Mouse (Mus musculus) intestine, embryonic 15.5 days (tissue): Measurements from ENCODE around the gene Asb16. TPM values are rescaled to one million over a fixed set of nuclear protein-coding genes. Genes with fewer than 3 reads are reported as not detected.
A peak's percentile ranks its signal among the peaks of the same experiment; 100 is the strongest.

Experiments
- ATAC-seq: fragments of 200-750 bp; cut with Nextera tagmentation; 2 replicates; pipeline ENCODE4 v1.8.0; 2017; ENCODE audit warnings: moderate TSS enrichment, moderate library complexity
- H3K27ac ChIP-seq: fragments of 300-500 bp; sonication (generic); 2 replicates; pipeline ENCODE4 v1.5.1; 2015; ENCODE audit warnings: mild to moderate bottlenecking, inconsistent platforms
- H3K27me3 ChIP-seq: fragments of 300-500 bp; sonication (generic); replicated peaks from 2 replicates; pipeline ENCODE4 v1.6.1; 2015; ENCODE audit warnings: inconsistent platforms
- H3K36me3 ChIP-seq: fragments of 300-500 bp; sonication (generic); 2 replicates; pipeline ENCODE4 v1.6.1; 2015; ENCODE audit warnings: inconsistent platforms
- H3K4me1 ChIP-seq: fragments of 300-500 bp; sonication (generic); replicated peaks from 2 replicates; pipeline ENCODE4 v1.6.1; 2015; ENCODE audit warnings: inconsistent platforms
- H3K4me2 ChIP-seq: fragments of 300-500 bp; sonication (generic); replicated peaks from 2 replicates; pipeline ENCODE4 v1.6.1; 2015; ENCODE audit warnings: mild to moderate bottlenecking, inconsistent platforms
- H3K4me3 ChIP-seq: fragments of 300-500 bp; sonication (generic); replicated peaks from 2 replicates; pipeline ENCODE4 v1.5.1; 2015; ENCODE audit warnings: inconsistent platforms
- H3K9ac ChIP-seq: fragments of 300-500 bp; sonication (generic); 2 replicates; pipeline ENCODE4 v1.6.1; 2015; ENCODE audit warnings: inconsistent platforms
- H3K9me3 ChIP-seq: fragments of 300-500 bp; sonication (generic); 2 replicates; pipeline ENCODE4 v1.6.1; 2016; ENCODE audit warnings: inconsistent platforms
- WGBS: fragments of 180-500 bp; shearing (Covaris S2); methylation state at CpG from one replicate; pipeline ENCODE4 v1.1.7; 2015; 5-methylcytosine and 5-hydroxymethylcytosine counted together
- polyA plus RNA-seq: library from polyadenylated mRNA; unstranded; fragments of >200 nt; fragmentation: Nextera tagmentation; extraction: Ambion mirVana; gene quantifications from 2 replicates; pipeline ENCODE4 v1.2.1, GENCODE M21; 2015

Gene Asb16
- polyA plus RNA-seq, 1 experiment from 2014 or later, result not detected

DNA sequence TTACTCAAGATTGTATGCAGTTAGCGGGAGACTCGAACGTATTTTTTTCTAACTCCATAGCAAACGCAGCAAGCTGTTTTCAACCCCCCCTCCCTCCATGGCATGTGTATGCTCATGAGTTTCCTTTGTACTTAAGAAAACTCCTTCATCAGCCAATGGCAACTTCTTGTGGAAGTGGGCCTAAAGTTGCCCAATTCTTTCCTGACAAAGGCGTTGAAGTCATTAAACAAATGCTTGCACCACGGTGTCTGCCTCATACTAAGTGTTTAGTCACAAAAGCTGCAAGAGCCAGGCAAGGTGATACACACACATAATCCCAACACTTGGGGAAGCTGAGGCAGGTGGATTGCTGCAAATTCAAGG lies 22.3 kb upstream of the Asb16 start:
- Histone ChIP-seq H3K4me3 (no peak overlapping the region), H3K27me3 (no peaks in the 10 kb centered on the region), H3K27ac (peak overlapping the region; percentile 49), H3K9ac (no peak overlapping the region), H3K9me3 (no peaks in the 10 kb centered on the region), H3K36me3 (no peaks in the 10 kb centered on the region), H3K4me2 (no peak overlapping the region), H3K4me1 (peaks cover 21% of the 10 kb centered on the region)
- 66% methylated on average over 6 of the region's 6 CpGs for WGBS
- no peak for ATAC-seq

DNA sequence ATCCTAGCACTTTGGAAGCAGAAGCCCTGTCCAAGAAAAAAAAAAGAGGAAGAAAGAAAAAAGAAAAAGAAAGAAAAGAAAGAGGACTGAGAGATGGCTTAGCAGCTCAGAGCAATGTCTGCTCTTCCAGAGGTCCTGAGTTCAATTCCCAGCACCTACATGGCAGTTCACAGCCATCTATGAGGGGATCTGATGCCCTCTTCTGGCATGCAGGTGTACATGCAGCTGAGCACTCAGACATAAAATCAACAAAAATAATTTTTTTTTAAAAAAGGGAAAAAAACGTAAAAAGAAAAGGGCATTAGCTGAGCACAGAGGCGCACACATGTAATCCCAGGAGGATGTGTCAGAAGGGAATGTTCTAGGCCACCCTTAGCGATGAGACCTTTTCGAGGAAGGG lies 21.7 kb upstream of the Asb16 start:
- H3K4me2 ChIP-seq, result no peak overlapping the region
- no peaks in the 10 kb centered on the region for H3K27me3 ChIP-seq
- 84% methylated on average over 4 of the region's 4 CpGs for WGBS
- H3K4me1 ChIP-seq, result peaks cover 21% of the 10 kb centered on the region
- no peak overlapping the region for H3K4me3 ChIP-seq
- H3K9me3 ChIP-seq, result no peaks in the 10 kb centered on the region
- no peak overlapping the region for H3K27ac ChIP-seq
- no peak for ATAC-seq
- H3K9ac ChIP-seq, result no peak overlapping the region
- H3K36me3 ChIP-seq, result no peaks in the 10 kb centered on the region

- H3K27me3 ChIP-seq, result no peaks in the 10 kb centered on the region
- under 1% methylated on average over 41 of the region's 41 CpGs for WGBS
- H3K4me2 ChIP-seq, result peak within 1 kb of the TSS; percentile 90
- peaks cover 21% of the 10 kb centered on the region for H3K4me1 ChIP-seq
- ATAC-seq, result peak; percentile 69
- H3K9ac ChIP-seq, result peak within 1 kb of the TSS; percentile 68
- H3K27ac ChIP-seq, result peak within 1 kb of the TSS; percentile 48; the same call in 1 of the 2 replicates
- peak within 1 kb of the TSS; percentile 73 for H3K4me3 ChIP-seq
- H3K9me3 ChIP-seq, result no peaks in the 10 kb centered on the region
- no peaks in the 10 kb centered on the region for H3K36me3 ChIP-seq
These were observed 19.8 kb upstream of the Asb16 start, which contains the start of gene BC030867 for GRCm38 (mm10) chr11:102248630-102249230. Gene BC030867 (plus strand): TSS chr11:102248882.

DNA sequence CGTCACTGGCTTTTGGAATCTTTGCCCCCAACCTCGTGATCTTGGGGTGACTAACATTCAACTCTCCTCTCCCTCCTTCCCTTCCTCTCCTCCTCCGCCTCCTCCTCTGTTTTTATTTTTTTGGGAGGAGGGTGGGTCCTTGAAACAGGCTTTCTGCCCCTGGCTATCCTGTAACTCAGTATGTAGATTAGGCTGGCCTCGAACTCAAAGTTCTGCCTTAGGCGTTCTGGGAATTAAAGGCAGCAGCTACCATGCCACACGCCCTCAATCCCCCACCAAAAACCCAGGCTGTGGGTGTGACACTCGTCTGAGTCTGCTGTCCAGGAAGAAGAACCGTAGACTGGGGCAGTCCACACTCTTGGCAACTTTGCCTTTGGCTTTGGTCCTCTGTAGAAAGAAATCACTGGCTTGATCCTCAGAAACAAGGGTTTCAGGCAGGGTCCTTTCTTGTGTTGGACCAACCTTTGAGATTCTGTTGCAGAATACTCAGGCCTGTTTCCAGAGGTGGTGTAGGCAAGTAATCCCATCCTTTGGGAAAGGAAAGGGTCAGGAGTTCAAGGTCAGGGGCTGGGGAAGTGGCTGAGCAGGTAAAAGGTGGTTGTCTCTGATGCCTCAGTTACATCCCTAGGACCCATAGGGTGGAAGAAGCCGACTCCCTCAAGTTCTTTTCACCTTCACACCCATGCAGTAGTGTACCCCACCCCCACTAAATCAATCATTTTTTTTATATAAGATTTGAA lies 19.0 kb upstream of the Asb16 start:
- H3K27me3 ChIP-seq, result no peaks in the 10 kb centered on the region
- 11% methylated on average over 9 of the region's 9 CpGs for WGBS
- ATAC-seq, result no peak; the same call in 1 of the 2 replicates
- no peak overlapping the region for H3K27ac ChIP-seq
- peaks cover 21% of the 10 kb centered on the region for H3K4me1 ChIP-seq
- no peaks in the 10 kb centered on the region for H3K36me3 ChIP-seq
- H3K4me2 ChIP-seq, result peak overlapping the region; percentile 90
- H3K9me3 ChIP-seq, result no peaks in the 10 kb centered on the region
- peak overlapping the region; percentile 73 for H3K4me3 ChIP-seq
- peak overlapping the region; percentile 68 for H3K9ac ChIP-seq

GRCm38 (mm10) chr11:102257514-102257913 lies 11.0 kb upstream of the Asb16 start:
- no peak overlapping the region for H3K4me2 ChIP-seq
- no peak overlapping the region for H3K9ac ChIP-seq
- no peak overlapping the region for H3K27ac ChIP-seq
- no peak; the same call in 1 of the 2 replicates for ATAC-seq
- H3K27me3 ChIP-seq, result no peaks in the 10 kb centered on the region
- no peaks in the 10 kb centered on the region for H3K4me1 ChIP-seq
- WGBS, result 51% methylated on average over 9 of the region's 9 CpGs
- no peaks in the 10 kb centered on the region for H3K9me3 ChIP-seq
- peaks cover 20% of the 10 kb centered on the region; the same call in 1 of the 2 replicates for H3K36me3 ChIP-seq
- H3K4me3 ChIP-seq, result no peak overlapping the region

DNA sequence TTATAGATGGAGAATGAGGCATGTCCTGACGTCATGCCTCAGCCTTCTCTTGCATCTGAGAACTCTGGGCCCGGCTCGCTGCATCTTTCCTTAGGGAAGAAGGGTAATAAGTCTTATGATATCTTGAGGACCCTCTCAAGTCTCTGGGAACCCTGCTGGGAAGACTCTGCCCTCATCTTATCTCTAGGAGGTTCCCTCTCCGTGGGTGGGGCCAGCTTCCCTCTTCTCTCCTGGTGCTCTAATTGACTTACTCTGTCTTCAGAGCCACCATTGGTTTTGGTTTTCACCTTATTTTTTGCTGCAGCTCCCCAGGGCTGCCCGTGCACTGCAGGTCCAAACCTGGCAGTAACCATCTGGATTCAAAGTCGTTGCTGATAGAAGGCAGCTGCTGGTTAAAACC lies 10.4 kb upstream of the Asb16 start:
- no peak overlapping the region for H3K4me3 ChIP-seq
- ATAC-seq, result no peak
- H3K36me3 ChIP-seq, result peaks cover 20% of the 10 kb centered on the region; the same call in 1 of the 2 replicates
- H3K9me3 ChIP-seq, result no peaks in the 10 kb centered on the region
- H3K27ac ChIP-seq, result no peak overlapping the region
- no peak overlapping the region for H3K4me2 ChIP-seq
- H3K4me1 ChIP-seq, result no peaks in the 10 kb centered on the region
- 83% methylated on average over 6 of the region's 6 CpGs for WGBS
- no peaks in the 10 kb centered on the region for H3K27me3 ChIP-seq
- no peak overlapping the region for H3K9ac ChIP-seq

GRCm38 (mm10) chr11:102258521-102258920 lies 10.0 kb upstream of the Asb16 start:
- no peak for ATAC-seq
- H3K36me3 ChIP-seq, result peaks cover 20% of the 10 kb centered on the region; the same call in 1 of the 2 replicates
- 89% methylated on average over 3 of the region's 3 CpGs for WGBS

DNA sequence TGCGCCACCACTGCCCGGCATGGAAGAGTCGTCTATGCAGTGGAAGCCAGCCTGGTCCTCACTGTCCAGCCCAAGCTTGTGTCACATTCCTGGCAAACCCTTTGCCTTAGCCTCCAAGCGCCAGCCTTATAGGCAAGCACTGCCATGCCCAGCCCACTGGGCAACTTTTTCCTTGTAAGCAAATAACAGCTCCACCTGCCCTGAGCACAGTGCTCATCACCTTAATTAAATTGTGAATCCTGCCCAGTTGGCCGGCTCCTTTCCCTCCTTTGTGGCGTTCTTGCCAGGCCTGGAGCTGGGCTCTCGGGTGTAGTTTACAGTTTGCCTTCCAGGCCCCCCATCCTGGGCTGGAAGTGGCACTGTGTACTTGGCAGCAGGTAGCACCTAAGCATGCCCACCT lies 5.3 kb upstream of the Asb16 start:
- no peak overlapping the region for H3K27ac ChIP-seq
- ATAC-seq, result no peak
- no peaks in the 10 kb centered on the region for H3K9me3 ChIP-seq
- no peak overlapping the region for H3K9ac ChIP-seq
- H3K36me3 ChIP-seq, result 0 out of 2 replicates have a peak, but pooled peaks cover 7% of the 10 kb centered on the region
- no peaks in the 10 kb centered on the region for H3K27me3 ChIP-seq
- no peak overlapping the region for H3K4me3 ChIP-seq
- WGBS, result 91% methylated on average over 7 of the region's 7 CpGs
- peaks cover 3% of the 10 kb centered on the region; the same call in 1 of the 2 replicates for H3K4me1 ChIP-seq
- no peak overlapping the region for H3K4me2 ChIP-seq

More at GRCm38 (mm10) chr11:102258521-102258920, 10.0 kb upstream of the Asb16 start:
- no peaks in the 10 kb centered on the region for H3K9me3 ChIP-seq
- H3K9ac ChIP-seq, result no peak overlapping the region
- no peaks in the 10 kb centered on the region for H3K4me1 ChIP-seq
- no peaks in the 10 kb centered on the region for H3K27me3 ChIP-seq
- no peak overlapping the region for H3K4me2 ChIP-seq
- no peak overlapping the region for H3K4me3 ChIP-seq
- H3K27ac ChIP-seq, result no peak overlapping the region

DNA sequence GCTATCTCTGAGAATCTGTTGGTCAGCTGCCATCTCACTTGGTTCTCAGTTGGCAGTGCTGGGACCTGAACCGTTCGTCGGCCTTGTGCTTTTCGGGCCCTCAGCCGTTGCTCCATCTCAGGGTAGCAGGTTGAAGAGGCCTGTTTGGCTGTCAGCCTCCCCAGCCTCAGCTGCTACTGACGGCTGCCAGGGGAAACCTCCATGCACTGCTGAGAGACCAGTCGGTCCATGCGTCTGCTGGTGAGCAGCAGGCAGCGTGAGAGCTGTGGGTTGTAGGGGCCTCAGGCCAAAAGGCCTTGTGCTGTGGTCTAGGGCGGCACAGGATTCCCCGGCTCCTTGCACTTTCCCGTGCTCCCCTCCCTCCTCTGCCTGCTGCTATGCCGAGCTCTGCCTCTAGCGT lies 2.7 kb upstream of the Asb16 start:
- H3K27ac ChIP-seq, result no peak overlapping the region
- H3K9me3 ChIP-seq, result no peaks in the 10 kb centered on the region
- no peak for ATAC-seq
- no peaks in the 10 kb centered on the region for H3K36me3 ChIP-seq
- WGBS, result 59% methylated on average over 14 of the region's 14 CpGs
- H3K9ac ChIP-seq, result no peak overlapping the region
- peaks cover 3% of the 10 kb centered on the region; the same call in 1 of the 2 replicates for H3K4me1 ChIP-seq
- no peak overlapping the region for H3K4me2 ChIP-seq
- H3K4me3 ChIP-seq, result no peak overlapping the region
- H3K27me3 ChIP-seq, result no peaks in the 10 kb centered on the region

DNA sequence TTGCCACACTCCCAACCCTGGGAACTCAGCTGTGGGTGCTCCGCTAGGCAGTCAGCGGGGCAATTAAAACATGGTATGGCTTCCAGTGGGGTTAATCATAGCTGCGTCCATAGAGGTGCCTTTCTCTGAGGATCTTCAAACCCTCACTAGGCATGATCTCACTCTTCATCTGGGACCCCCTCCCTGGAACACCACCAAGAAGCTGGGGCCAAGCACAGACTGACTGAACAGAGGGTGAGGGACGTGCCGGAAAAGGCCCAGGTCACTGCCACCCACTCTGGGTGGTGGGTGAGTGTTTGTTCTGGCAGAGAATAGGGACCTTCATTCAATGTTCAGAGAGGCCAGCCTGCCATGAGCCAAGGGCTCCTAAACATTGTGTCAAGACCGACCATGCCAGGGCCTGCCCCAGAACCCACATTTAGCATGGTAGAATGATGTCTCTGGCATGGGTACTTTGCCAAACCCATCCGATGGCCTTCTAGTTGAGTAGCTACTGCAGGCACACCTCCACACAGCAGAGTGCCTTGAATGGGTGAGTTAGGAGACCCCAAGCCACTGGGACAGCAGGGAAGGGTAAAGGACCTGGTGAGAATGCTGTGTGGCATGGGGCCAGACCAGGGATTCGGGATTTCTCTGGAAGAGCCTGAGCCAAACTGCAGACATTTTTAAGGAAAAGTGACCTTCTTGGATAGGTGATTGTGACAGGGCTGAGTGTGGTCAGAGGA lies 1.8 kb upstream of the Asb16 start:
- no peak overlapping the region for H3K4me2 ChIP-seq
- H3K9ac ChIP-seq, result no peak overlapping the region
- no peak; the same call in 1 of the 2 replicates for ATAC-seq

GRCm38 (mm10) chr11:102267480-102267879 lies 1.1 kb upstream of the Asb16 start:
- Histone ChIP-seq H3K4me1 (peaks cover 3% of the 10 kb centered on the region; the same call in 1 of the 2 replicates), H3K4me3 (no peak overlapping the region), H3K27ac (no peak overlapping the region), H3K9me3 (no peaks in the 10 kb centered on the region), H3K36me3 (no peaks in the 10 kb centered on the region), H3K27me3 (no peaks in the 10 kb centered on the region), H3K9ac (no peak overlapping the region; the same call in 1 of the 2 replicates), H3K4me2 (no peak overlapping the region)
- ATAC-seq, result peak; percentile 81
- 6% methylated on average over 11 of the region's 11 CpGs for WGBS

More for the DNA sequence above, 1.8 kb upstream of the Asb16 start:
- no peak overlapping the region for H3K4me3 ChIP-seq
- no peaks in the 10 kb centered on the region for H3K27me3 ChIP-seq
- no peaks in the 10 kb centered on the region for H3K36me3 ChIP-seq
- H3K27ac ChIP-seq, result no peak overlapping the region
- peaks cover 3% of the 10 kb centered on the region; the same call in 1 of the 2 replicates for H3K4me1 ChIP-seq
- H3K9me3 ChIP-seq, result no peaks in the 10 kb centered on the region
- 82% methylated on average over 8 of the region's 8 CpGs for WGBS

- peak overlapping the region; percentile 31 for H3K4me3 ChIP-seq
- H3K9ac ChIP-seq, result peak overlapping the region; percentile 55
- no peak overlapping the region for H3K27ac ChIP-seq
- peak overlapping the region; percentile 78 for H3K4me2 ChIP-seq
- no peaks in the 10 kb centered on the region for H3K9me3 ChIP-seq
- H3K36me3 ChIP-seq, result no peaks in the 10 kb centered on the region
- H3K27me3 ChIP-seq, result no peaks in the 10 kb centered on the region
- H3K4me1 ChIP-seq, result 0 out of 2 replicates have a peak, but pooled peaks cover 2% of the 10 kb centered on the region
- WGBS, result 1% methylated on average over 33 of the region's 33 CpGs
- ATAC-seq, result peak; percentile 83
These were observed 7.9 kb downstream of the Asb16 start for GRCm38 (mm10) chr11:102276411-102276915.
